Mouse (Mus musculus) lung, postnatal 14 days (tissue): Measurements from ENCODE around the gene Dnm3.

Experiments used
- DNase-seq: peaks from one replicate; pipeline ENCODE4 v3.0.0; 2021

Dnm3 gene

GRCm38 (mm10) chr1:162100961-162101830 lies 376.6 kb downstream of the Dnm3 start:
- no peak for DNase-seq

GRCm38 (mm10) chr1:162100033-162100820 lies 377.6 kb downstream of the Dnm3 start:
- no peak for DNase-seq

- no peak for DNase-seq
These were observed 378.6 kb downstream of the Dnm3 start for GRCm38 (mm10) chr1:162099203-162099602.

GRCm38 (mm10) chr1:162094523-162095272 lies 383.1 kb downstream of the Dnm3 start:
- no peak for DNase-seq

- no peak for DNase-seq
These were observed 383.9 kb downstream of the Dnm3 start for GRCm38 (mm10) chr1:162093806-162094522.

- no peak for DNase-seq
These were observed 384.8 kb downstream of the Dnm3 start for GRCm38 (mm10) chr1:162092899-162093659.

- no peak for DNase-seq
These were observed 385.4 kb downstream of the Dnm3 start for GRCm38 (mm10) chr1:162092401-162092800.

GRCm38 (mm10) chr1:162083886-162084478 lies 393.9 kb downstream of the Dnm3 start:
- no peak for DNase-seq

- no peak for DNase-seq
These were observed 394.5 kb downstream of the Dnm3 start for GRCm38 (mm10) chr1:162083354-162083753.

- no peak for DNase-seq
These were observed 395.1 kb downstream of the Dnm3 start for GRCm38 (mm10) chr1:162082711-162083110.

GRCm38 (mm10) chr1:162081693-162082372 lies 396.0 kb downstream of the Dnm3 start:
- no peak for DNase-seq

GRCm38 (mm10) chr1:162079989-162080388 lies 397.8 kb downstream of the Dnm3 start:
- DNase-seq, result no peak

GRCm38 (mm10) chr1:162077454-162077853 lies 400.4 kb downstream of the Dnm3 start:
- DNase-seq, result peak; percentile 17

- DNase-seq, result no peak
These were observed 401.2 kb downstream of the Dnm3 start for GRCm38 (mm10) chr1:162076581-162077001.

GRCm38 (mm10) chr1:162075831-162076230 lies 402.0 kb downstream of the Dnm3 start:
- no peak for DNase-seq

GRCm38 (mm10) chr1:162075416-162075815 lies 402.4 kb downstream of the Dnm3 start:
- no peak for DNase-seq

- DNase-seq, result no peak
These were observed 403.0 kb downstream of the Dnm3 start for GRCm38 (mm10) chr1:162074626-162075410.

GRCm38 (mm10) chr1:162072917-162073578 lies 404.8 kb downstream of the Dnm3 start:
- no peak for DNase-seq

- no peak for DNase-seq
These were observed 424.2 kb downstream of the Dnm3 start for GRCm38 (mm10) chr1:162053608-162054007.
